Mouse (Mus musculus) MEL (cell line): ENCODE data around the gene Sult1a1.

Experiments
- GABPA ChIP-seq: IDR thresholded peaks from 2 replicates; pipeline ENCODE4 v1.6.1; 2012; ENCODE audit warnings: low read depth, mild to moderate bottlenecking, inconsistent platforms, low read length, improper control_type of control experiment, moderate library complexity
- POLR2A ChIP-seq, 2 experiments: IDR thresholded peaks; 2 replicates each; pipeline ENCODE4 v1.6.1; 2011 to 2012; ENCODE audit warnings: low read length in 2 of 2, mild to moderate bottlenecking in 2 of 2, control low read depth in 1 of 2, improper control_type of control experiment in 1 of 2, low read depth in 1 of 2, moderate library complexity in 1 of 2; ENCODE audit not compliant: control insufficient read depth in 1 of 2, insufficient read depth in 1 of 2, poor library complexity in 1 of 2
- SMC3 ChIP-seq: IDR thresholded peaks from 2 replicates; pipeline ENCODE4 v1.6.1; 2011; ENCODE audit warnings: low read depth, low read length, improper control_type of control experiment

- TF ChIP-seq GABPA (no peak), SMC3 (no peak), POLR2A (IDR thresholded peaks at IDR 0.05; ENCODE audit: control insufficient read depth in 1 of 2, insufficient read depth in 1 of 2, low read depth in 1 of 2, low read length in 2 of 2, poor library complexity in 1 of 2) (no peak)
Observed at GRCm38 (mm10) chr7:126681221-126681620, 5.0 kb upstream of the Sult1a1 start.
